Mouse (Mus musculus): Measurements from ENCODE around the gene Dexi. TPM values are rescaled to one million over a fixed set of nuclear protein-coding genes. Genes with fewer than 3 reads are reported as not detected.

The Dexi gene
- polyA plus RNA-seq, 1 experiment from 2014 or later: 16.3 TPM

DNA sequence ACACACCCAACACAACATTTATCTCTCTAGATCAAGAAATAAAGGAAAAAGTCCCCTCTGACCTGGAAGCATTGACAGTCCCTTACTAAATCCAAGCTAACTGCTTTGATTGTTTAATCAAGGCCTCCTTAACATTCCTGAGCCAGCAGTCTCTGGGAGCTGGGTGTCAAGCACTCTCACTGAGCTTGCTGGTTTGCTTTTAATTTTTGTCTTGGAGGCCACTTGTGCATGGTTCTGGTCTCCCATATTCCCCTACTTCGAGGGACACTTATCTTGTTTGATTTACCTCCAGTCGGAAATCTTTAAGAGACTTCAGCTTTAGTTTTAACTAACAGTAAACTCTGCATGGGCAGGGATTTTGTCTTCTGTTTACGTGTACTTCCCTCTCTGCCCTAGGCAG is 67.9 kb downstream of the Dexi start:
- H3K9me3 ChIP-seq (replicated peaks; ENCODE audit: control insufficient read depth, low read length): no peaks in the 10 kb centered on the region
- H3K27me3 ChIP-seq (ENCODE audit: control insufficient read depth, insufficient read depth, low read length): no peaks in the 10 kb centered on the region
- no peaks in the 10 kb centered on the region for H3K36me3 ChIP-seq (ENCODE audit: control insufficient read depth, insufficient read depth, low read length)
- no peak overlapping the region for H3K9ac ChIP-seq (ENCODE audit: low read depth, low read length)
- no peaks in the 10 kb centered on the region for H3K4me1 ChIP-seq (ENCODE audit: control insufficient read depth, insufficient read depth, low read length)
- WGBS (ENCODE audit: insufficient replicate concordance): 54% methylated on average over 3 of the region's 3 CpGs
- H3K4me3 ChIP-seq (ENCODE audit: low read depth, low read length): no peak overlapping the region
- ATAC-seq (replicated peaks; ENCODE audit: insufficient number of reproducible peaks, low FRiP score, low TSS enrichment): no peak
- no peak overlapping the region for H3K27ac ChIP-seq (ENCODE audit: low read depth, low read length)
- H3K4me2 ChIP-seq: no peak overlapping the region

DNA sequence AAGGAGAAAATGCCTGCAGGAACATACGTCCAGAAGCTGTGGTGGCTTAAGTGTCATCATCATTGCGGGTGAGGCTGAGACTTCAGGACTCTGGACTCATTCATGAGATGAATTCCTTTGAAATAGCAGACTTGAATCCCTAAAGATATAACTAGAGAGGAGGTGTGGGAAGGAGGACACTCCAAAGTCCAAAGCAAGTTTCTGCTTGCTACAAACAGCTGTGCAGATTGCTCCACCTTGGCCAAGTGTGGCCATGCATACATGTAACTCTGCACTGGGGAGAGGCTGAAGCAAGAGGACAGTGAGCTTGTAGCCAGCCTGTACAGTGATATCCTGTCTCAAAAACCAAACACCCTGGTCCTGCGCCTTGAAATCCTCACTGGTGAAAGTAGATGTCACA is 70.9 kb downstream of the Dexi start:
- H3K36me3 ChIP-seq (ENCODE audit: control insufficient read depth, insufficient read depth, low read length): no peaks in the 10 kb centered on the region
- ATAC-seq (replicated peaks; ENCODE audit: insufficient number of reproducible peaks, low FRiP score, low TSS enrichment): no peak
- H3K9ac ChIP-seq (ENCODE audit: low read depth, low read length): no peak overlapping the region
- 77% methylated on average over 3 of the region's 3 CpGs for WGBS (ENCODE audit: insufficient replicate concordance)
- H3K9me3 ChIP-seq (replicated peaks; ENCODE audit: control insufficient read depth, low read length): no peaks in the 10 kb centered on the region
- no peaks in the 10 kb centered on the region for H3K4me1 ChIP-seq (ENCODE audit: control insufficient read depth, insufficient read depth, low read length)
- H3K27me3 ChIP-seq (ENCODE audit: control insufficient read depth, insufficient read depth, low read length): no peaks in the 10 kb centered on the region
- H3K4me3 ChIP-seq (ENCODE audit: low read depth, low read length): no peak overlapping the region
- no peak overlapping the region for H3K4me2 ChIP-seq
- H3K27ac ChIP-seq (ENCODE audit: low read depth, low read length): no peak overlapping the region

GRCm38 (mm10) chr16:10468201-10468600 is 74.7 kb downstream of the Dexi start:
- Histone ChIP-seq H3K27me3 (ENCODE audit: control insufficient read depth, insufficient read depth, low read length) (no peaks in the 10 kb centered on the region), H3K4me1 (ENCODE audit: control insufficient read depth, insufficient read depth, low read length) (no peaks in the 10 kb centered on the region; the same call in 1 of the 2 replicates), H3K9me3 (replicated peaks; ENCODE audit: control insufficient read depth, low read length) (no peaks in the 10 kb centered on the region), H3K9ac (ENCODE audit: low read depth, low read length) (no peak overlapping the region), H3K4me2 (no peak overlapping the region), H3K4me3 (ENCODE audit: low read depth, low read length) (no peak overlapping the region), H3K36me3 (ENCODE audit: control insufficient read depth, insufficient read depth, low read length) (no peaks in the 10 kb centered on the region), H3K27ac (ENCODE audit: low read depth, low read length) (no peak overlapping the region)
- no peak for ATAC-seq (replicated peaks; ENCODE audit: insufficient number of reproducible peaks, low FRiP score, low TSS enrichment)
- WGBS (ENCODE audit: insufficient replicate concordance): 79% methylated on average over 1 of the region's 1 CpGs

GRCm38 (mm10) chr16:10467391-10468107 is 75.3 kb downstream of the Dexi start:
- Histone ChIP-seq H3K9me3 (replicated peaks; ENCODE audit: control insufficient read depth, low read length) (no peaks in the 10 kb centered on the region), H3K36me3 (ENCODE audit: control insufficient read depth, insufficient read depth, low read length) (no peaks in the 10 kb centered on the region), H3K9ac (ENCODE audit: low read depth, low read length) (no peak overlapping the region), H3K4me3 (ENCODE audit: low read depth, low read length) (no peak overlapping the region), H3K27me3 (ENCODE audit: control insufficient read depth, insufficient read depth, low read length) (no peaks in the 10 kb centered on the region), H3K4me2 (no peak overlapping the region), H3K4me1 (ENCODE audit: control insufficient read depth, insufficient read depth, low read length) (no peaks in the 10 kb centered on the region; the same call in 1 of the 2 replicates), H3K27ac (ENCODE audit: low read depth, low read length) (no peak overlapping the region)
- no peak for ATAC-seq (replicated peaks; ENCODE audit: insufficient number of reproducible peaks, low FRiP score, low TSS enrichment)
- 32% methylated on average over 11 of the region's 11 CpGs for WGBS (ENCODE audit: insufficient replicate concordance)

DNA sequence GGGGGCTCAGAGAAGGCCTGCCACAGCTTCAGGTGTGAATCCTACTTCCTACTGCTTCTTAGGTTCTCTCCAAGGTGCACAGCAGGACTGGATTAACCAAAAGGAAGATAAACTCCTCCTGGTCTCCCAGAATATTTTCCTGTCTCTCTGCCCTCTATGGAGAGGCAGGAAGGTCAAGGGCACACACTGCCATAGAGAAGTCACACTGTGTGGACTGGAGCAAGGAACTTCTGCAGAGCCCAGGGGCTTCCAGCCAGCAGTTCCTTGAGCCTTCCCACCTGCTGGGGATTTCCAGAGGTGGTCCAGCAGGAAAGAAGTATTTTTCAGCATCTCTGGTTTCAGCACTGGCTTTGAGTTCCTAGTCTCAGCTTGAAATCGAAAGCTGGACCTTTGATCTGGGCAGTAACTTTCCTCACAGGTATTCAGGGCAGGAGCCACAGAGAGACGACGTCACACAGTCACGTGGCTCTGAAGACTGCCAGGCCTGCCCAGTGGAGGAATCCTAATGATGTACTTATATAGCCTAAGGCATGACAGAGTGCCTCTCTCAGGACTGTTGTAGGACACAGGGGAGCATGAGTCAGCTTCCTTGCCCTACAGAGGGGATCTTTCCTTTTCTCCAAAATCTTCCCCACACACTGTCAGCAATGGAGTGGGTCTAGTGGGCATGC is 77.7 kb downstream of the Dexi start:
- no peaks in the 10 kb centered on the region for H3K27me3 ChIP-seq (ENCODE audit: control insufficient read depth, insufficient read depth, low read length)
- no peak for ATAC-seq (replicated peaks; ENCODE audit: insufficient number of reproducible peaks, low FRiP score, low TSS enrichment)
- no peaks in the 10 kb centered on the region for H3K36me3 ChIP-seq (ENCODE audit: control insufficient read depth, insufficient read depth, low read length)
- no peak overlapping the region for H3K27ac ChIP-seq (ENCODE audit: low read depth, low read length)
- no peak overlapping the region for H3K4me3 ChIP-seq (ENCODE audit: low read depth, low read length)
- no peak overlapping the region for H3K4me2 ChIP-seq
- H3K9ac ChIP-seq (ENCODE audit: low read depth, low read length): no peak overlapping the region
- WGBS (ENCODE audit: insufficient replicate concordance): 17% methylated on average over 4 of the region's 4 CpGs
- H3K4me1 ChIP-seq (ENCODE audit: control insufficient read depth, insufficient read depth, low read length): no peaks in the 10 kb centered on the region; the same call in 1 of the 2 replicates
- no peaks in the 10 kb centered on the region for H3K9me3 ChIP-seq (replicated peaks; ENCODE audit: control insufficient read depth, low read length)

- H3K4me1 ChIP-seq (ENCODE audit: control insufficient read depth, insufficient read depth, low read length): no peaks in the 10 kb centered on the region; the same call in 1 of the 2 replicates
- H3K27me3 ChIP-seq (ENCODE audit: control insufficient read depth, insufficient read depth, low read length): no peaks in the 10 kb centered on the region
- H3K9me3 ChIP-seq (replicated peaks; ENCODE audit: control insufficient read depth, low read length): no peaks in the 10 kb centered on the region
- no peak overlapping the region for H3K9ac ChIP-seq (ENCODE audit: low read depth, low read length)
- H3K36me3 ChIP-seq (ENCODE audit: control insufficient read depth, insufficient read depth, low read length): no peaks in the 10 kb centered on the region
- 47% methylated on average over 2 of the region's 2 CpGs for WGBS (ENCODE audit: insufficient replicate concordance)
- no peak overlapping the region for H3K4me2 ChIP-seq
- H3K27ac ChIP-seq (ENCODE audit: low read depth, low read length): no peak overlapping the region
- no peak overlapping the region for H3K4me3 ChIP-seq (ENCODE audit: low read depth, low read length)
- no peak for ATAC-seq (replicated peaks; ENCODE audit: insufficient number of reproducible peaks, low FRiP score, low TSS enrichment)
Measured at GRCm38 (mm10) chr16:10461178-10461577, 81.7 kb downstream of the Dexi start.

GRCm38 (mm10) chr16:10460188-10460587 is 82.7 kb downstream of the Dexi start:
- 66% methylated on average over 2 of the region's 2 CpGs for WGBS (ENCODE audit: insufficient replicate concordance)

GRCm38 (mm10) chr16:10454583-10454974 is 88.3 kb downstream of the Dexi start:
- H3K27ac ChIP-seq (ENCODE audit: low read depth, low read length): no peak overlapping the region
- H3K27me3 ChIP-seq (ENCODE audit: control insufficient read depth, insufficient read depth, low read length): no peaks in the 10 kb centered on the region
- no peaks in the 10 kb centered on the region for H3K4me1 ChIP-seq (ENCODE audit: control insufficient read depth, insufficient read depth, low read length)
- no peaks in the 10 kb centered on the region for H3K36me3 ChIP-seq (ENCODE audit: control insufficient read depth, insufficient read depth, low read length)
- 45% methylated on average over 3 of the region's 3 CpGs for WGBS (ENCODE audit: insufficient replicate concordance)
- H3K9me3 ChIP-seq (replicated peaks; ENCODE audit: control insufficient read depth, low read length): no peaks in the 10 kb centered on the region
- no peak overlapping the region for H3K4me2 ChIP-seq
- H3K9ac ChIP-seq (ENCODE audit: low read depth, low read length): no peak overlapping the region
- ATAC-seq (replicated peaks; ENCODE audit: insufficient number of reproducible peaks, low FRiP score, low TSS enrichment): no peak
- no peak overlapping the region for H3K4me3 ChIP-seq (ENCODE audit: low read depth, low read length)

More at GRCm38 (mm10) chr16:10460188-10460587, 82.7 kb downstream of the Dexi start:
- H3K4me3 ChIP-seq (ENCODE audit: low read depth, low read length): no peak overlapping the region
- H3K4me1 ChIP-seq (ENCODE audit: control insufficient read depth, insufficient read depth, low read length): no peaks in the 10 kb centered on the region; the same call in 1 of the 2 replicates
- no peaks in the 10 kb centered on the region for H3K27me3 ChIP-seq (ENCODE audit: control insufficient read depth, insufficient read depth, low read length)
- H3K4me2 ChIP-seq: no peak overlapping the region
- no peaks in the 10 kb centered on the region for H3K9me3 ChIP-seq (replicated peaks; ENCODE audit: control insufficient read depth, low read length)
- no peak overlapping the region for H3K27ac ChIP-seq (ENCODE audit: low read depth, low read length)
- no peak overlapping the region for H3K9ac ChIP-seq (ENCODE audit: low read depth, low read length)
- no peak for ATAC-seq (replicated peaks; ENCODE audit: insufficient number of reproducible peaks, low FRiP score, low TSS enrichment)
- H3K36me3 ChIP-seq (ENCODE audit: control insufficient read depth, insufficient read depth, low read length): no peaks in the 10 kb centered on the region

Data from heart, embryonic 11.5 days (tissue).